Mouse (Mus musculus): ENCODE data around the gene Setd3. TPM values are rescaled to one million over a fixed set of nuclear protein-coding genes. Genes with fewer than 3 reads are reported as not detected.

Gene Setd3
- 41.5 and 51.0 TPM in 2 replicates for polyA plus RNA-seq (2011; ENCODE audit: insufficient read depth, insufficient read length, low replicate concordance, missing spikeins)

GRCm38 (mm10) chr12:108179246-108179320 lies at the start of gene Setd3:
TSS of gene Setd3 (minus strand) at chr12:108179314.
- H3K4me1 ChIP-seq (ENCODE audit: control insufficient read depth, insufficient read depth, low read length): no peaks in the 10 kb centered on the region; the same call in 1 of the 2 replicates
- H3K4me3 ChIP-seq (replicated peaks; ENCODE audit: control insufficient read depth, low read depth, low read length): peak within 1 kb of the TSS; percentile 85
- no peak for TF ChIP-seq POLR2A (IDR thresholded peaks at IDR 0.05; ENCODE audit: borderline replicate concordance, control insufficient read depth, low read depth, low read length)
- no peak for TF ChIP-seq CTCF (IDR thresholded peaks at IDR 0.05; ENCODE audit: control insufficient read depth, insufficient read depth, low read length)
- peak within 1 kb of the TSS; percentile 96 for H3K27ac ChIP-seq (ENCODE audit: control insufficient read depth, insufficient read depth, low read depth, low read length, poor library complexity)
- WGBS: 1% methylated on average over 9 of the region's 9 CpGs

- WGBS: 85% methylated on average over 16 of the region's 16 CpGs
- TF ChIP-seq CTCF (IDR thresholded peaks at IDR 0.05; ENCODE audit: control insufficient read depth, insufficient read depth, low read length) (no peak), POLR2A (IDR thresholded peaks at IDR 0.05; ENCODE audit: borderline replicate concordance, control insufficient read depth, low read depth, low read length) (no peak)
- Histone ChIP-seq H3K27ac (ENCODE audit: control insufficient read depth, insufficient read depth, low read depth, low read length, poor library complexity) (no peak overlapping the region), H3K4me1 (ENCODE audit: control insufficient read depth, insufficient read depth, low read length) (no peaks in the 10 kb centered on the region), H3K4me3 (replicated peaks; ENCODE audit: control insufficient read depth, low read depth, low read length) (no peak overlapping the region)
Measured at GRCm38 (mm10) chr12:108227527-108227926, 48.4 kb upstream of the Setd3 start.

- TF ChIP-seq CTCF (IDR thresholded peaks at IDR 0.05; ENCODE audit: control insufficient read depth, insufficient read depth, low read length): no peak
- no peak for TF ChIP-seq POLR2A (IDR thresholded peaks at IDR 0.05; ENCODE audit: borderline replicate concordance, control insufficient read depth, low read depth, low read length)
- Histone ChIP-seq H3K4me1 (ENCODE audit: control insufficient read depth, insufficient read depth, low read length) (no peaks in the 10 kb centered on the region), H3K27ac (ENCODE audit: control insufficient read depth, insufficient read depth, low read depth, low read length, poor library complexity) (no peak overlapping the region), H3K4me3 (replicated peaks; ENCODE audit: control insufficient read depth, low read depth, low read length) (no peak overlapping the region)
- WGBS: 80% methylated on average over 12 of the region's 12 CpGs
Measured at GRCm38 (mm10) chr12:108226941-108227340, 47.8 kb upstream of the Setd3 start.

GRCm38 (mm10) chr12:108226216-108226615 lies 47.1 kb upstream of the Setd3 start:
- Histone ChIP-seq H3K27ac (ENCODE audit: control insufficient read depth, insufficient read depth, low read depth, low read length, poor library complexity) (no peak overlapping the region), H3K4me3 (replicated peaks; ENCODE audit: control insufficient read depth, low read depth, low read length) (no peak overlapping the region), H3K4me1 (ENCODE audit: control insufficient read depth, insufficient read depth, low read length) (no peaks in the 10 kb centered on the region)
- WGBS: 82% methylated on average over 13 of the region's 13 CpGs
- TF ChIP-seq CTCF (IDR thresholded peaks at IDR 0.05; ENCODE audit: control insufficient read depth, insufficient read depth, low read length) (no peak), POLR2A (IDR thresholded peaks at IDR 0.05; ENCODE audit: borderline replicate concordance, control insufficient read depth, low read depth, low read length) (no peak)

- 75% methylated on average over 7 of the region's 7 CpGs for WGBS
- no peak overlapping the region for H3K27ac ChIP-seq (ENCODE audit: control insufficient read depth, insufficient read depth, low read depth, low read length, poor library complexity)
- TF ChIP-seq POLR2A (IDR thresholded peaks at IDR 0.05; ENCODE audit: borderline replicate concordance, control insufficient read depth, low read depth, low read length) (no peak), CTCF (IDR thresholded peaks at IDR 0.05; ENCODE audit: control insufficient read depth, insufficient read depth, low read length) (no peak)
- no peaks in the 10 kb centered on the region for H3K4me1 ChIP-seq (ENCODE audit: control insufficient read depth, insufficient read depth, low read length)
- no peak overlapping the region for H3K4me3 ChIP-seq (replicated peaks; ENCODE audit: control insufficient read depth, low read depth, low read length)
Measured at GRCm38 (mm10) chr12:108225781-108226180, 46.7 kb upstream of the Setd3 start.

- TF ChIP-seq CTCF (IDR thresholded peaks at IDR 0.05; ENCODE audit: control insufficient read depth, insufficient read depth, low read length): no peak
- TF ChIP-seq POLR2A (IDR thresholded peaks at IDR 0.05; ENCODE audit: borderline replicate concordance, control insufficient read depth, low read depth, low read length): no peak
- WGBS: 76% methylated on average over 8 of the region's 8 CpGs
- Histone ChIP-seq H3K27ac (ENCODE audit: control insufficient read depth, insufficient read depth, low read depth, low read length, poor library complexity) (no peak overlapping the region), H3K4me3 (replicated peaks; ENCODE audit: control insufficient read depth, low read depth, low read length) (no peak overlapping the region), H3K4me1 (ENCODE audit: control insufficient read depth, insufficient read depth, low read length) (no peaks in the 10 kb centered on the region)
Measured at GRCm38 (mm10) chr12:108223357-108223756, 44.2 kb upstream of the Setd3 start.

GRCm38 (mm10) chr12:108221712-108222111 lies 42.6 kb upstream of the Setd3 start:
- TF ChIP-seq POLR2A (IDR thresholded peaks at IDR 0.05; ENCODE audit: borderline replicate concordance, control insufficient read depth, low read depth, low read length): no peak
- TF ChIP-seq CTCF (IDR thresholded peaks at IDR 0.05; ENCODE audit: control insufficient read depth, insufficient read depth, low read length): no peak
- no peak overlapping the region for H3K4me3 ChIP-seq (replicated peaks; ENCODE audit: control insufficient read depth, low read depth, low read length)
- no peaks in the 10 kb centered on the region for H3K4me1 ChIP-seq (ENCODE audit: control insufficient read depth, insufficient read depth, low read length)
- no peak overlapping the region for H3K27ac ChIP-seq (ENCODE audit: control insufficient read depth, insufficient read depth, low read depth, low read length, poor library complexity)
- WGBS: 87% methylated on average over 7 of the region's 7 CpGs

GRCm38 (mm10) chr12:108221206-108221605 lies 42.1 kb upstream of the Setd3 start:
- Histone ChIP-seq H3K4me1 (ENCODE audit: control insufficient read depth, insufficient read depth, low read length) (no peaks in the 10 kb centered on the region), H3K4me3 (replicated peaks; ENCODE audit: control insufficient read depth, low read depth, low read length) (no peak overlapping the region), H3K27ac (ENCODE audit: control insufficient read depth, insufficient read depth, low read depth, low read length, poor library complexity) (no peak overlapping the region)
- TF ChIP-seq CTCF (IDR thresholded peaks at IDR 0.05; ENCODE audit: control insufficient read depth, insufficient read depth, low read length) (no peak), POLR2A (IDR thresholded peaks at IDR 0.05; ENCODE audit: borderline replicate concordance, control insufficient read depth, low read depth, low read length) (no peak)
- WGBS: 64% methylated on average over 10 of the region's 10 CpGs

GRCm38 (mm10) chr12:108220621-108221020 lies 41.5 kb upstream of the Setd3 start:
- 85% methylated on average over 12 of the region's 12 CpGs for WGBS
- H3K27ac ChIP-seq (ENCODE audit: control insufficient read depth, insufficient read depth, low read depth, low read length, poor library complexity): no peak overlapping the region
- H3K4me1 ChIP-seq (ENCODE audit: control insufficient read depth, insufficient read depth, low read length): no peaks in the 10 kb centered on the region
- TF ChIP-seq POLR2A (IDR thresholded peaks at IDR 0.05; ENCODE audit: borderline replicate concordance, control insufficient read depth, low read depth, low read length) (no peak), CTCF (IDR thresholded peaks at IDR 0.05; ENCODE audit: control insufficient read depth, insufficient read depth, low read length) (no peak)
- H3K4me3 ChIP-seq (replicated peaks; ENCODE audit: control insufficient read depth, low read depth, low read length): no peak overlapping the region

All from bone marrow, adult 2 months (tissue).